Mouse (Mus musculus): ENCODE data around the gene Gm32742. TPM values are rescaled to one million over a fixed set of nuclear protein-coding genes. Genes with fewer than 3 reads are reported as not detected.

The Gm32742 gene
- polyA plus RNA-seq, 1 experiment, result 0.02 TPM

GRCm38 (mm10) chr9:51170298-51170697 is 5.0 kb upstream of the Gm32742 start:
- no peak for DNase-seq
- H3K4me1 ChIP-seq (ENCODE audit: control insufficient read depth, insufficient read depth, low read length), result no peaks in the 10 kb centered on the region
- no peaks in the 10 kb centered on the region for H3K36me3 ChIP-seq (ENCODE audit: control insufficient read depth, insufficient read depth, low read length)
- no peak overlapping the region for H3K4me3 ChIP-seq (ENCODE audit: insufficient read depth, low read depth, low read length)
- no peak overlapping the region for H3K27ac ChIP-seq (ENCODE audit: insufficient read depth, low read depth, low read length)
- WGBS, result 88% methylated on average over 6 of the region's 6 CpGs
- TF ChIP-seq CTCF (conservative IDR thresholded peaks at IDR 0.05; ENCODE audit: insufficient read depth, insufficient read length, low read depth, low read length) (no peak), POLR2A (IDR thresholded peaks at IDR 0.05; ENCODE audit: low read depth, low read length) (no peak)
- no peaks in the 10 kb centered on the region for H3K27me3 ChIP-seq (replicated peaks; ENCODE audit: control insufficient read depth, insufficient read depth, low read length)

DNA sequence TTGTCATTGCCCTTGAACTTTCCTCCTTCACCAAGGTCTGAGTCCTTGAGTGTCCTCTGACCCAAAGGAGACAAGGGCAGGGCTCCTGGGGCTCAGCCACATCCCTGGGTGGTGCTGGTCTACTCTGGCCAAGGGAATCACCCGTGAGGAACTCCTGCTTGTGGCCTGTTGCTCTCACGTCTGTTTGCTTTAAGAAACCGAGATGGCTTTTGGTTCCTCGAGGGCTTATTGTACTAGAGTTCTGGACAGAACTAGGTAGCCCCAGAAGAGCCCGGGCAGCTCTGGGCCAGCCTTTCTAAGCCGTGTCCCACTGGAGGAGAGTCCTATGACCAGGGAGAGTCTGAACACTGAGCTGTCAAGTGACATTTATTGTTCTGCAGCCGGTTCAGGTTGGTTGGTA is 3.8 kb upstream of the Gm32742 start:
- TF ChIP-seq CTCF (conservative IDR thresholded peaks at IDR 0.05; ENCODE audit: insufficient read depth, insufficient read length, low read depth, low read length) (no peak), POLR2A (IDR thresholded peaks at IDR 0.05; ENCODE audit: low read depth, low read length) (no peak)
- no peak overlapping the region for H3K4me3 ChIP-seq (ENCODE audit: insufficient read depth, low read depth, low read length)
- no peak for DNase-seq
- H3K27me3 ChIP-seq (replicated peaks; ENCODE audit: control insufficient read depth, insufficient read depth, low read length), result no peaks in the 10 kb centered on the region
- H3K27ac ChIP-seq (ENCODE audit: insufficient read depth, low read depth, low read length), result no peak overlapping the region
- no peaks in the 10 kb centered on the region for H3K4me1 ChIP-seq (ENCODE audit: control insufficient read depth, insufficient read depth, low read length)
- H3K36me3 ChIP-seq (ENCODE audit: control insufficient read depth, insufficient read depth, low read length), result no peaks in the 10 kb centered on the region
- WGBS, result 68% methylated on average over 7 of the region's 7 CpGs

- no peaks in the 10 kb centered on the region for H3K27me3 ChIP-seq (replicated peaks; ENCODE audit: control insufficient read depth, insufficient read depth, low read length)
Measured at GRCm38 (mm10) chr9:51168698-51169097, 3.4 kb upstream of the Gm32742 start.

DNA sequence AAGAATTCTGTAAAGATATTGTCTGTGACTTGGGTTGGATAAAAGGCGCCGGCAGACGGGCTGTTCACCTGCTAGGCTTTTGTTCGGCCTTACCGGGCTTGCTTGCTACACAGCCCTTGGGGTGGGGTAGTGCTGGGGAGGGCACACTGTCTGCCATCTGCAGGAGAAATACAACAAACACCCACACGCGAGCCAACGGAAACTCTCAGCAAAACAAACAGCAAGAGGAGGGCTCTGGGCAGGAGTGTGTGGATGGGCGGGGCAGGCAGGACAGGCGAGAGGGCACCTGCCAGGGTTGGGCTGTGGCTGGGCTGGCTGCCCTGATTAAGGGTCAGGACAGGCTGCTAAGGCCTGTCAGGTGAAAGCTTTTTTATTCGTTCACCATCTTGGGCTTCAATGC is 2.6 kb upstream of the Gm32742 start:
- Histone ChIP-seq H3K27ac (ENCODE audit: insufficient read depth, low read depth, low read length) (no peak overlapping the region), H3K4me3 (ENCODE audit: insufficient read depth, low read depth, low read length) (no peak overlapping the region), H3K4me1 (ENCODE audit: control insufficient read depth, insufficient read depth, low read length) (no peaks in the 10 kb centered on the region), H3K27me3 (replicated peaks; ENCODE audit: control insufficient read depth, insufficient read depth, low read length) (no peaks in the 10 kb centered on the region), H3K36me3 (ENCODE audit: control insufficient read depth, insufficient read depth, low read length) (no peaks in the 10 kb centered on the region)
- WGBS, result 54% methylated on average over 11 of the region's 11 CpGs
- peak; percentile 12 for DNase-seq
- TF ChIP-seq POLR2A (IDR thresholded peaks at IDR 0.05; ENCODE audit: low read depth, low read length) (no peak), CTCF (conservative IDR thresholded peaks at IDR 0.05; ENCODE audit: insufficient read depth, insufficient read length, low read depth, low read length) (no peak)

More at GRCm38 (mm10) chr9:51168698-51169097, 3.4 kb upstream of the Gm32742 start:
- Histone ChIP-seq H3K4me3 (ENCODE audit: insufficient read depth, low read depth, low read length) (no peak overlapping the region), H3K27ac (ENCODE audit: insufficient read depth, low read depth, low read length) (no peak overlapping the region), H3K4me1 (ENCODE audit: control insufficient read depth, insufficient read depth, low read length) (no peaks in the 10 kb centered on the region), H3K36me3 (ENCODE audit: control insufficient read depth, insufficient read depth, low read length) (no peaks in the 10 kb centered on the region)
- TF ChIP-seq CTCF (conservative IDR thresholded peaks at IDR 0.05; ENCODE audit: insufficient read depth, insufficient read length, low read depth, low read length) (no peak), POLR2A (IDR thresholded peaks at IDR 0.05; ENCODE audit: low read depth, low read length) (no peak)
- WGBS, result 70% methylated on average over 5 of the region's 5 CpGs
- no peak for DNase-seq

DNA sequence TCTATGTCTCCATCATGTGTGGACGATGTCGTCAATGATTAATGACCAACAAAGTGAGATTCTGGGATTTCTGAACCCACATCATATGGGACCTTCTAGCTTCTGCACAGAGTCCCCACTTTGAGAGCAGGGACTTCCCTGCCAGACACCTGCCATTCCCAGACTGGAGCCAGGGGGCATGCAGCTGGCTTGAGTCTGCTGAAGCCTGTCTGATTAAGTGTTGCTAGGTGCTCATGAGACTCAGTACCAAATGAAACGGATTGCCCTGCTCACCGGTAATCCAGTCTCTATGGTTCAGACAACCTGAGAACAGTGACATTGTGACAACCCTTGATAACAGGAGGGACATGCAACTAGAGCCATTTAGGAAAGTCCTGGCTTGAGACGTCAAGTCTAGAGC is 1.3 kb downstream of the Gm32742 start:
- WGBS, result 83% methylated on average over 5 of the region's 5 CpGs
- TF ChIP-seq CTCF (conservative IDR thresholded peaks at IDR 0.05; ENCODE audit: insufficient read depth, insufficient read length, low read depth, low read length), result no peak
- no peak for TF ChIP-seq POLR2A (IDR thresholded peaks at IDR 0.05; ENCODE audit: low read depth, low read length)

GRCm38 (mm10) chr9:51161771-51162388 is 3.4 kb downstream of the Gm32742 start:
- Histone ChIP-seq H3K27ac (ENCODE audit: insufficient read depth, low read depth, low read length) (no peak overlapping the region), H3K4me1 (ENCODE audit: control insufficient read depth, insufficient read depth, low read length) (no peaks in the 10 kb centered on the region), H3K4me3 (ENCODE audit: insufficient read depth, low read depth, low read length) (no peak overlapping the region), H3K27me3 (replicated peaks; ENCODE audit: control insufficient read depth, insufficient read depth, low read length) (no peaks in the 10 kb centered on the region), H3K36me3 (ENCODE audit: control insufficient read depth, insufficient read depth, low read length) (no peaks in the 10 kb centered on the region)
- TF ChIP-seq POLR2A (IDR thresholded peaks at IDR 0.05; ENCODE audit: low read depth, low read length), result no peak
- peak; percentile 98 for TF ChIP-seq CTCF (conservative IDR thresholded peaks at IDR 0.05; ENCODE audit: insufficient read depth, insufficient read length, low read depth, low read length)
- WGBS, result 26% methylated on average over 4 of the region's 4 CpGs
- DNase-seq, result peak; percentile 79

More for the DNA sequence above, 1.3 kb downstream of the Gm32742 start:
- Histone ChIP-seq H3K27ac (ENCODE audit: insufficient read depth, low read depth, low read length) (no peak overlapping the region), H3K4me1 (ENCODE audit: control insufficient read depth, insufficient read depth, low read length) (no peaks in the 10 kb centered on the region), H3K27me3 (replicated peaks; ENCODE audit: control insufficient read depth, insufficient read depth, low read length) (no peaks in the 10 kb centered on the region), H3K36me3 (ENCODE audit: control insufficient read depth, insufficient read depth, low read length) (no peaks in the 10 kb centered on the region), H3K4me3 (ENCODE audit: insufficient read depth, low read depth, low read length) (no peak overlapping the region)
- DNase-seq, result no peak

GRCm38 (mm10) chr9:51152079-51152752 is 13.1 kb downstream of the Gm32742 start:
- TF ChIP-seq POLR2A (IDR thresholded peaks at IDR 0.05; ENCODE audit: low read depth, low read length) (no peak), CTCF (conservative IDR thresholded peaks at IDR 0.05; ENCODE audit: insufficient read depth, insufficient read length, low read depth, low read length) (peak; percentile 60)
- no peaks in the 10 kb centered on the region for H3K36me3 ChIP-seq (ENCODE audit: control insufficient read depth, insufficient read depth, low read length)
- H3K27ac ChIP-seq (ENCODE audit: insufficient read depth, low read depth, low read length), result no peak overlapping the region
- WGBS, result 19% methylated on average over 13 of the region's 13 CpGs
- no peaks in the 10 kb centered on the region for H3K4me1 ChIP-seq (ENCODE audit: control insufficient read depth, insufficient read depth, low read length)
- peak; percentile 74 for DNase-seq
- H3K27me3 ChIP-seq (replicated peaks; ENCODE audit: control insufficient read depth, insufficient read depth, low read length), result no peaks in the 10 kb centered on the region
- no peak overlapping the region for H3K4me3 ChIP-seq (ENCODE audit: insufficient read depth, low read depth, low read length)

Measured in kidney, adult 2 months (tissue).